Mouse (Mus musculus) heart, adult 8-10 months (tissue): Measurements from ENCODE around the gene Grasp. TPM values are rescaled to one million over a fixed set of nuclear protein-coding genes. Genes with fewer than 3 reads are reported as not detected.

Experiments
- DNase-seq: peaks from one replicate; pipeline ENCODE4 v3.0.0; 2022; ENCODE audit warnings: low spot score
- total RNA-seq, 4 experiments: library from RNA; stranded (reverse); gene quantifications; 2 replicates each; pipeline ENCODE4 v1.2.4; 2022

Gene Grasp
- total RNA-seq, result 10 to 100 TPM in 1 of 4 experiments, 1 to 10 TPM in 3; 7.6 to 10.2 (median 9.5) TPM

DNA sequence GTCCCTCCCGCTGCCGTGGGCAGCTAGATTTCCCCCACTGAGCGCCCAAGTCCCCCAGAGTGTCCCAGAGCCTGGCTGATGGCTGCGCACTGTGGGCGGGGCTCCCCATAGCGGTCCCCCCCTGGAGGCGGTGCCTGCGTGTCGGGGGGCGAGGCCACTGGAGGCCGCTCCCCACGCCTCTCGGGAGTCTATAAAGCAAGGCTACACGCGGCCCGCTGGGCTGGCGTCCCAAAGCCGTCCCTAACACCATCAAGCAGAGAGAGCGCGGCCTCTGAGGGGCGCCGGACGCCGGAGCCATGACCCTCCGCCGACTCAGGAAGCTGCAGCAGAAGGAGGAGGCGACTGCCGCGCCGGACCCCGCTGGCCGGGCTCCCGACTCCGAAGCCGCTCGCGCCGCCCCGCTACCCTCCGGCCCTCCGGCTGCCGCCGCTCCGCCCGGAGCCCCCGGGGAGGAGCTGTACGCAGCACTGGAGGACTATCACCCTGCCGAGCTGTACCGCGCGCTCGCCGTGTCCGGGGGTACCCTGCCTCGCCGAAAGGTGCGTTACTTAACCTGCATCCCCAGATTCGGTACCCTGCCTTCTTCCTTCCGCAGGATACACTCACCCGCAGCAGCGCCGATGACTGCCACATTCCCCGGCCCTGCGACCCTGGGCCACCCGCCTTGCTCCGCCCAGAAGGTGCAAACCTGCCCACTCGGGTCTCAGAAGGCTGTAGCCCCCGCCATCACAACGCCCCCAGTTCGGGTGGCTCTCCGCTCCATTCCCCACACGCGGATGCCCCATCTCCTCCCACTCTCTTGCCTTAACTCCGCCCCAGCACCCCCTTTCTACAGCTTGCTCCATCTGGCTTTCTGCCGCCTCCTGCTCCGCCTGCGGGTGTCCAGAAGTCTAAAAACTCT lies at the start of gene Grasp:
Gene Grasp (plus strand): TSS at position 183 of the 901 bp plus-strand sequence.
- peak; percentile 94 for DNase-seq

DNA sequence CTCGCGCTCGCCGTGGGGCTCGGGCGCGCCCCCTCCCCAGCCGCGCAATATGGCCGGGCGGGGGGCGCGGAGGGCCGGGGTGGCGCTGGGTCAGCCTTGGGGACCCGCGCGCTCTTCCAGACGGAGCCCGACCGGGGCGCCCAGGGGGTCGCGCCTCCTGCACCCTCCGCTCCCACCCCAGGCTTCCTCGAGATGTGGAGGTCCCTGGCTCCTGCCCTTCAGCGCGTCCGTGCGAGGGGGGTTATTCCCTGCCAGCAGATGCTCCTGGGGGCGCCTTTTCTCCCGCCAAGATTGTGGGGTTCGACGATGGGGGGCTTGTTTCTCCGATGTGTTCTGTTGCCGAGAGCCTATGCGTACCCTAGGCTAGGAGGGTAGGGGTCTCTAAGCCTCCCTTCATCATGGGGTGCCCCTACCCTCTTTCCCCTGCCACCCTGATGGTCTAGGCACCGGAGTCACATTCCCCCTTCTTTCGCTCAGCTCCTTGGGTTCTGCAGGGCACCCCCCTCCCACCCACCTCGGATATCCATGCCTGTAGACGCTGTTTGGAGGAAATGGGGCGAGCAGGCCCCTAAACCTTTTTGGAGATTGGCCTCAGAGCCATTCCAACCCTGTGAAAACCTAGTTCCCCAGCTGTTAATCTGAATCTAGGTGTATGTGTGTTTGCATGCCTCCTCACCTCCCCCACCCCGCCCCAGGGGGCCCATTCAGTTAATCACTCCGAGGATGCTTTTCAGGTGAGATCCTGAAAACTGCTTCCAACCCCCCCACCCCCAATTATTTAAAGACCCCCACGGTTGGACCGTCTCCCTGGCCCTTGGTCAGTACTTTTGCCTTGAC lies 49.5 kb upstream of the Grasp start:
- no peak for DNase-seq

DNA sequence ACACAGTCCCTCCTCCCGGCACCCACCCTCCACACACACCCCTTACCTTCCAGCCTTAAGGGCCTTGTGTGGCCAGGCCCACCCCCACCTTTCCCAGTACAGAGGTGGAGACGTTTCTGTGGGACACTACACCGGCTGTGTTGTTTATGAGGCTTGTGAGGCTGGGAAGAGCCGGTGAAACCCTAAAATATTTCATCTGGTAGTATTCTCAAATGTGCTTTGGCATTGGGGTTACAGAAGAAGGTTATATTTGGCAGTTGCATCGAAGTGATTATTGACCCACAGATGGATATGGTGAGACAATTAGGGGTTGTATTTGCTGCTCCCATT lies 48.9 kb upstream of the Grasp start:
- no peak for DNase-seq

DNA sequence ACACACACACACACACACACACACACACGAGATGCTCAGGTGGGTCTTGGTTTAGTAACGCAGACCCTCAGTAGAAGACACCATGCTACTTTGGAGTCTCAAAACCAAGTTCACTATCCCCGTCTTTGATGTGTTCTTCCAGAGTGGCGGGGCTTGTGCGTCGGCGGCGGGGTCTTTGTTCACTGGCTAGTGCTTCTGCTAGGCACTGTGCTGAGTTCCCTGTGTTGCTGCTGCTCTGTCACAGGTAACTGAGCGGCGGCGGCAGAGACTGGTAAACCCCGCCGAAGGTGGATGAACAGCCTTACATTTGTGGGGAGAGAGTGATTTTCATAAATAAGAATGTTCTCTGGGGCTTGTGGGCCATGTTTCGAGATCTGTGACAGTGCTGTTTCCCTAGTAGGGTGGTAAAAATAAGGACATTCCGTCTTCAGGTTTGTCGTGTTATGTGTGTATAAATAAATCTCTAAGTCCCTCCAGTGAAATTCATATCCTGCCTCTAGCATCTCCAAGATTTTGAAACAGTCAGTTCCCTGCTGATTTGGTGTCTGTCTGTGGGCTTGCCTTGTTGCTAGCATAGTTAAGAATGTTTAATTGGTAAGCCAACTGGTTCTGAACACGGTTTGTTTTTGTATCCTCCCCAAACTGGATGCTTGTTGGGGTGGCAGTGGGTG lies 48.2 kb upstream of the Grasp start:
- no peak for DNase-seq

DNA sequence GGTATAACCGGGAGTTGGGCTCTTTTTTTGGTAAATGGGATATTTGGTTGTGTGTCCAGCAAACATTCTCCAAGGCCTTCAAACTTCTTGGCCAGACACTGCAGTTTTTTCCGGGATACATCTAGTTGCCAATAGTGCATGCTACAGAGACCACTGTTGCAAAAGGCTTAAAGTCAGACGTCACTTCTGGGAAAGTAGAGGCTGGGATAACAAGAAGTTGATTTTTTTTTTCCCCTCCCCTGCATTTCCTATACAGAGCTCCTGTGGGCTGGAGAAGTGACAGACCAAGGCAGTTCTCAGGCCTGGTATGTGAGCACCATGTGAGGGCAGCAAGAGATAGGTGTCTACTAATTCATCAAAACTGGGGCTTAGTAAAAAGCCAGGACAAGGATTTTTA lies 47.7 kb upstream of the Grasp start:
- DNase-seq, result no peak

GRCm38 (mm10) chr15:101176795-101177691 lies 46.9 kb upstream of the Grasp start:
- DNase-seq, result no peak

DNA sequence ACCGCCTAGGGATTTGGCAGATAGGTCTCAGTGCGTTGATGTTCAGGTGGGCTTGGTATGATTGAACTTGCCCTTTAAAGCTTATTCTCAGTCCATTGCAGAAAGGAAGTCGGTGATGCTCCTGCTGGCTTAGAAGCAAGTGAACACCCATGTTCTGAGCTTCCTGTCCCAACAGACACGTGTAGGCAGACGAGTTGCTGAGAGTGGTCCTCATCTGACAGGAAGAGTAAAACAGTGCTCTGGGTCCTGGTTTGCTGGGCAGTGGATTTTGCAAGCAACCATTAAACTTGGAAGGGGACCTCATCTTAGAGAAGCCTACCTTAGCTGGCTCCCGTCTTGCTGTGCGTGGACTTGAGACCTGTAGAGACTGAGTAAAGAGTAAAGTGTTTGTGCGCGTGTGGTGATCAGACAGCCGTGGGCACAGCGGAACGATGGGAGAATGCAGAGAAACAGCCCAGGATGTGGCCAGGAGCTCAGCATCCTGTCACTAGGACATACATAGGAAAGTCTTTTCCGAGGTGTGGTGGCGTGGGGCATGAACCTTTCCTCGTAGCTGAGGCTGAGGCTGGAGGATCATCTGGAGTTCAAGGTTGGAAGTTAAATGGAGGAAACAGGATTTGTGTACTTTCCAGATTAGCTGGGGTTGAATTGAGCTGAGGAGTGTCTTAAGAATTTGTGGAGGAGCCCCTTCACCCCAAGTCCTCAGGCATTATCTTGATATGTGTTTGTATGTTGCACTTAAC lies 43.5 kb upstream of the Grasp start:
- DNase-seq, result no peak

- no peak for DNase-seq
These were observed 42.9 kb upstream of the Grasp start for GRCm38 (mm10) chr15:101181106-101181466.

GRCm38 (mm10) chr15:101181500-101181899 lies 42.5 kb upstream of the Grasp start:
- no peak for DNase-seq

- DNase-seq, result no peak
These were observed 41.3 kb upstream of the Grasp start for GRCm38 (mm10) chr15:101182676-101183075.

GRCm38 (mm10) chr15:101184300-101184699 lies 39.7 kb upstream of the Grasp start:
- DNase-seq, result no peak

DNA sequence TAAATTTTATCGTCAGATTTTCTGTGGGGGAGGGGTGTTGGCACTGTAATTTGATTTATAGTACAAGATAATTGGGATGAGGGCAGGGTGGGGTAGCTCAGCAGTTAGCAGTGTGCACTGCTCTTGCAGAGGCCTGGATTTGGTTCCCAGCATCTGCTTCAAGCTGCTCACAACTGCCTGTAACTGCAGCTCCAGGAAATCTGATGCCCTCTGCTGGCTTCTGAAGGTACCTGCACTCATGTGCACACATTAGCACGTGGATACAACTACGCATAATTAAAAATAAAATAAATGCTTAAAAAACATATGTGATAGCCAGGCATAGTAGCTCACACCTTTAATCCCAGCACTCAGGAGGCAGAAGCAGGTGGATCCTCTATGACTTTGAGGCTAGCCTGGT lies 38.4 kb upstream of the Grasp start:
- DNase-seq, result no peak

GRCm38 (mm10) chr15:101187907-101188306 lies 36.1 kb upstream of the Grasp start:
- DNase-seq, result no peak

- no peak for DNase-seq
These were observed 33.8 kb upstream of the Grasp start for GRCm38 (mm10) chr15:101189981-101190761.

DNA sequence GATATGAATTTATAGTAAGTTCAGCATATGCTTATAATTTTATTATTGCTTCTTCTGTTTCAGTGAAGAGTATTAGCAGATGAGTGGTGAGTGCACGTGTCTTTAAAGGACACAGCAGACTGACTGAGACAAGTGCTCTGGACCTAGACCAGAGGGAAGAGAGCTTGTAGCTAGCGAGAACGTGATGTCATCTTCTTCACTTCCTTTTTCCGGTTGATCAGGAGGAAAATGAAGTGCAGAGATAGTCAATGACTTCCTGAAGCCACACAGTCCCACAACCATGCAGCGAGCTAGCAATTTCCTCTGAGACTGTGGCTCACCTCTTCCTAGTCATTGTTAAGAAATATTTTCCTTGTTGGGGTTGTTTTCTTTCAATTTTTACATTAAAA lies 33.2 kb upstream of the Grasp start:
- DNase-seq, result no peak

DNA sequence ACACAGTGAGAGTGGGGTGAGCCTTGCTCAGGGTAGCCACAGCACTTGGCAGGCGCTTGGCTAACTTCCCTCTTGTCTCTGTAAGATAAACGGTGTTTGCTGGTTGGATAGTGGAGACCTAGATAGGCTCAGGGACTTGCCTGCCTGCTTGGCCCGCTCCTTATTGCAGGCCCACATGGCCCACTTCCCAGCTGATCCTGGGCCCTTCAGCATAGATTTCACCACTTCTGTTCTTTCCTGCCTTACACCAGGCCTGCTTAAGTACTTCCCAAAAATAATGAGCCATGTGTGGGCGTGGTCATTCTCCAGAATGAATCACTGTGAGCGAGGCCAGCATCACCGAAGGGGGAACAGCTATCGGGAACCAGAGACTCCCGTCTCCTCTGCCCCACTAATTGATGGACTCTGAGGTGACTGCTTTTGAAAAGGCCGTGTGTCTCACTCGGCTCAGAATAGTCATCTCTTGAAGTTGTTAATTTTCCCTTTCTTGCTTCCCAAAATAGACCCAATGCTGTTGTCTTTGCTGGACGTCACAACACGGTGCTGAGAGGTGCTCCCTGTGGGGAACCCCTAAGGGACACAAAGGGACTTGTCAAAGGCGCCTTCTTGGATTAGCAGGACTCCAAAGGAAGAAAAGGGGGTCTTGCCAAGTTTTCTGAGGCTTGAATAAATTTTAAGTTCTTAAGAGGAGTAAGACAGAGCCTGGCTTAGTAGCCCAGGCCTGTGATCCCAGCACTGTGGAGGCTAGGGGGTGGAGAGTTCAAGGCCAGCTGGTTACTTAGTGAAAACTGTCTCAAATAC lies 32.3 kb upstream of the Grasp start:
- peak; percentile 77 for DNase-seq

DNA sequence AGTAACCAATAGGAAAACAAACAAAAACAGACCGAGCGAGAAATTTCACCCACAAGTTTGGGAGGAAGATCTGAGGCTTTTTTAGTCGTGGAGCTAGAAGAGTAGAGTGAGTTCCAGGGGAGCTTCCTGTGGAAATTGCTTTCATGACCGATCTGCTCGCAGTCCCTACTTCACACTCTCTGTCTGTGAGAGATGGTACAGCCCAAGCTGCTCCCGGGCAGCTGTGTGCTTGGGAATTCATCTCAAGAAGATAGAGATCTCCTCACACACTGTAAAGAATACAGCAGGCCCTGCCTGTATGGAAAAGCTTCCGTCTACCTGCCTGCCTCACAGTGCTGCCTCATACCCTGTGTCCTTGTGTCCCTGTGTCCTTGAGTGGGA lies 31.7 kb upstream of the Grasp start:
- no peak for DNase-seq

GRCm38 (mm10) chr15:101192651-101193050 lies 31.3 kb upstream of the Grasp start:
- DNase-seq, result no peak

- no peak for DNase-seq
These were observed 30.0 kb upstream of the Grasp start for GRCm38 (mm10) chr15:101193971-101194370.
